Mouse (Mus musculus): ENCODE data around the gene Mog.

- no peak for TF ChIP-seq SIN3A (IDR thresholded peaks at IDR 0.05; ENCODE audit: low read length)
- TF ChIP-seq GABPA (IDR thresholded peaks at IDR 0.05; ENCODE audit: insufficient replicate concordance, low read depth, low read length), result no peak
- no peak for TF ChIP-seq UBTF (IDR thresholded peaks at IDR 0.05; ENCODE audit: low read depth, low read length)
- no peak for TF ChIP-seq POLR2A (IDR thresholded peaks at IDR 0.05; ENCODE audit: low read depth, low read length)
- no peak for TF ChIP-seq JUND (conservative IDR thresholded peaks at IDR 0.05; ENCODE audit: low read depth, low read length)
- TF ChIP-seq ZNF384 (IDR thresholded peaks at IDR 0.05; ENCODE audit: low read depth, low read length), result no peak
- TF ChIP-seq CTCF (conservative IDR thresholded peaks at IDR 0.05 in 1 of 2, IDR thresholded peaks at IDR 0.05 in 1 of 2; ENCODE audit: low read depth in 2 of 2, low read length in 2 of 2), result no peak
- TF ChIP-seq TCF12 (IDR thresholded peaks at IDR 0.05; ENCODE audit: low read depth, low read length), result no peak
- no peak for TF ChIP-seq MAFK (IDR thresholded peaks at IDR 0.05; ENCODE audit: insufficient replicate concordance, low read length)
- no peak for TF ChIP-seq TBP (conservative IDR thresholded peaks at IDR 0.05; ENCODE audit: low read depth, low read length)
- no peak for TF ChIP-seq USF2 (conservative IDR thresholded peaks at IDR 0.05; ENCODE audit: low read depth, low read length)
- TF ChIP-seq RAD21 (IDR thresholded peaks at IDR 0.05; ENCODE audit: low read depth, low read length), result no peak
These were observed 19.8 kb downstream of the Mog start for GRCm38 (mm10) chr17:37003366-37003765.
